Mouse (Mus musculus): Measurements from ENCODE around the gene Ggps1. TPM values are rescaled to one million over a fixed set of nuclear protein-coding genes. Genes with fewer than 3 reads are reported as not detected.
"Not testable (repeated sequence)": the region's sequence is repeated elsewhere in the genome, so short reads cannot be mapped to it uniquely, and the experiment has no call there.

Gene Ggps1
- polyA plus RNA-seq, 3 experiments from 2014 or later: 88.4 to 108 (median 91.0) TPM

GRCm38 (mm10) chr13:14035875-14036630 lies 27.2 kb downstream of the Ggps1 start:
- ATAC-seq: no peak

GRCm38 (mm10) chr13:14035352-14035751 lies 27.9 kb downstream of the Ggps1 start:
- ATAC-seq: not testable (repeated sequence)

DNA sequence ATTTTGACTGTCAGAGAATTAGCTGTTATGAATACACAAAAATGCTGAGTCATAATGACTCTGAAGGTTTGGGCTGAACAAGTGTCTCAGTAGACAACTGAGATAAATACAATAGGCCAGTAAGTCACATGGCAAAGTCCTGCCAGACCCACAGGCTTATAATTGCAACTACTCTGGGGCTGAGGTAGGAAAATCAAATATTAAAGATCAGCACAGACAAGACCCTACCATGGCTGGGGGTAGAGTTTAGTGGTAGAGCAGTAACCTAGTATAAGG lies 29.3 kb downstream of the Ggps1 start:
- no peak for ATAC-seq

DNA sequence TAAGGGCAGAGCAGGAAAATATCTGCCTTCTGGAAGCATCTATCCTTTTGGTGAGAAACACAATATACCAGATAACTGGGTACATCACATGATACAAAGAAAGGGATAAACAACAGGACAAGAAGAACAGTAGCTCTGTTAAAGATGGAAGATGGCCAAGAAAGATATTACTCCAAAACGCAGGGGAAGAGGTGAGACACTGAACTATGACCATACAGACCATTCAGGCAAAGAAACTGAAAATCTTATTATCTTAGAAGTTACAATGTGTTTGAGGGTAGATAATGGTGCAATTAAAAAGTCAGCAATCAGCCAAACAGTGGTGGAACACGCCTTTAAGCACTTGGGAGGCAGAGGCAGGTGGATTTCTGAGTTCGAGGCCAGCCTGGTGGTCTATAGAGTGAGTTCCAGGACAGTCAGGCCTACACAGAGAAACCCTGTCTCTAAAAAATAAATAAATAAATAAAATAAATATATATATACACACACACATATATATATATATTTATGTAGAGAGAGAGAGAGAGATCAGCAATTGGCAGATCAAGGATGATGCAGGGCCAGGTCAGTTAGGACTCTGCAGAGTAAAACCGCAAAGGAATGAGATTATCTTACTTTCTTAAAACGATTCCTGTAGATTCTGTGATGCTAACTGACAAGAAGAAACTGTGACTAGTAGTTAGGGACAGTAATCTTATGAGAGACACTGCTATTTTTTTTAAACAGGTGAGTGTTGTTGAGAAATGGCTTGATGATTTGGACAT lies 29.8 kb downstream of the Ggps1 start:
- ATAC-seq: no peak

- no peak for ATAC-seq
Observed at GRCm38 (mm10) chr13:14026154-14026820, 37.0 kb downstream of the Ggps1 start.

DNA sequence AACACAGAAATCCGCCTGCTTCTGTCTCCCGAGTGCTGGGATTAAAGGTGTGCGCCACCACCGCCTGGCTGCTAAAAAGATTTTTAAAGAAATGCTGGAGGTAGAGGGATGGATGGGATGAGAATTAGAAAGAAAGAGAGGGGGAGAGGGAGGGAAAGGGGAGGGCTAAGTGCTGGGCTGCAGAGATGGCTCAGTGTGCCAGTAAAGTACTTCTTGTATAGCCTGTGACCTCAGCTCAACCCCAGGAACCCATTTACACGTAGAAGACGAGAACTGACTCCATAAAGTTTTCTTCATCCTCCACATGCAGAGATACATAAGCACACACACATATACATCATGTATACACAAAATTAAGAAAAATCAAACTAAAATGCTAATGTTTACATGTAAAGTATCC lies 37.7 kb downstream of the Ggps1 start:
- ATAC-seq: no peak

- not testable (repeated sequence) for ATAC-seq
Observed at GRCm38 (mm10) chr13:14021417-14021816, 41.9 kb downstream of the Ggps1 start.

GRCm38 (mm10) chr13:14018852-14019251 lies 44.4 kb downstream of the Ggps1 start:
- ATAC-seq: no peak

DNA sequence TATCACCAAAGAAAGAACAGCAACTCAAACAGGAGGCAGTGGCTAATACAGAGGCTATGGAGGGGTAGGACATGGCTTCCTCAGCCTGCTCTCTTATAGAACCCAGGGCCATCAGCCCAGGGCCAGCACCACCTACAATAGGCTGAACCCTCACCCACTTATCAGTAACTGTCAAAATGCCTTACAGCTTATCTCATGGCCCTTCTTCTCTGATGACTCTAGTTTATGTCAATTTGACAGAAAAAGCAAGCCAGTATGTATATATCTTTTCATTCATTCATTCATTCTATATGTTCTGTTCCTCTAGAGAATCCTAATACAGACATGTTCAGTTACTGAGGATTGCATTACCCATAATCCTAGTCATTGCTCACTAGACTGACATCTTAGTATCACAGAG lies 45.0 kb downstream of the Ggps1 start:
- no peak for ATAC-seq

DNA sequence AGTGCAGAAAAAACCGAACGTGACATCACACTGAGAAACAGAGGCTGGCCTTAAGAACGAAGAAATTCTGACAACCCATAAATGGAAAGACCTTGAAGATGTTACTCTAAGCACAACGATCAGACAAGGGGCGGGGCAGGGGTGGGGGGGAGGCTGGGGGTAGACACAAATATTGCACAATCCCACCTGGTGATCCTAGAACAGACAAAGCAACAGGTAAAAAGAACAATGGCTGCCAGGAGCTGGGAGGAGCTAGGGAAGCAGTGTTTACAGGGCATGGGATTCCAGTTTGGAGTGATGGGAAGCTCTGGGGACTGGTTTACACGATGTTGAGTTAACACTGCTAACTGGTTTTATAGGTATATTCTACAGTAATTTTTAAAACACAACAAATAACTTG lies 47.7 kb downstream of the Ggps1 start:
- ATAC-seq: no peak

DNA sequence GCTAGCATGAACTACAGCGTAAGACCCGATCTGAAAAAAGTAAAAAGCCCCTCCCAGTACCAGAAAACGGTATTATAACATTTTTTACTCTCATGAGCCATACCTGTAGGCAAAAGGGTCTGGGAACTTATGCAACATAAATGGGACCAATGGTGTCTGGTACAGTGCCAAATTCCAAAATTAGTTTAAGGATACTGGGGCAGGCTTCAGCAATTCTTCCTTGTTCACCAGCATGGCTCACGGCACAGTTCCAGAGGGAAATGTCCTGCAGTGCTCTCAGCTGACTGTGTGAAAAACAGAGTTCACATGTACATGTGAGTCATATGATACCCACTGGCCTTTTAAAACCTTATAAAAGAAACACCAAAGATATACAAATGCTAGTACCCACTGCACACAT lies 48.7 kb downstream of the Ggps1 start:
- ATAC-seq: no peak

GRCm38 (mm10) chr13:14014001-14014400 lies 49.3 kb downstream of the Ggps1 start:
- no peak for ATAC-seq

DNA sequence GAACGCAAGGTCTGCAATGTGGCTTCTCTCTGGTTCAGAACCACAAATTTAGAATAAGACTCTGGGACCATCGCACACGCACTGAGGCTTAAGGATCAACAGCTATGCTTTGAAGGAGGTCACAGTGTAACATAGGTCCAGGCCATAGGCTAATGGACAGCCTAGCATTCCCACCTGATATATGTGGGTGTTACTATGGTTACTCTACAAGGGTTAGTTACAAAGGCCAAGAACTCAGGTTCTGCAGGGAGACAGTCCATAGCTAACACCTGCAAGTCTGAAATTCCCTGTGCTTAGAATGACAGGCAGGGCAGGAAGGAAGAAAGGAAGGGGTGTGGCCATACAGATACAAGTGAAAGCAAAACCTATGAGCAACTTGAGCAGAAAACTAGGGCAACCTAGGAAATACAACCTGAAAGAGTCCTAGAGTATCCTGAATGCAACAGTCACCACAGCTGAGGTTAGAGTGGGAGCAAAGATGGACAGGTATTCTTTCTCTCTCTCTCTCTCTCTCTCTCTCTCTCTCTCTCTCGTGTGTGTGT lies 51.8 kb downstream of the Ggps1 start:
- peak; percentile 92 for ATAC-seq

DNA sequence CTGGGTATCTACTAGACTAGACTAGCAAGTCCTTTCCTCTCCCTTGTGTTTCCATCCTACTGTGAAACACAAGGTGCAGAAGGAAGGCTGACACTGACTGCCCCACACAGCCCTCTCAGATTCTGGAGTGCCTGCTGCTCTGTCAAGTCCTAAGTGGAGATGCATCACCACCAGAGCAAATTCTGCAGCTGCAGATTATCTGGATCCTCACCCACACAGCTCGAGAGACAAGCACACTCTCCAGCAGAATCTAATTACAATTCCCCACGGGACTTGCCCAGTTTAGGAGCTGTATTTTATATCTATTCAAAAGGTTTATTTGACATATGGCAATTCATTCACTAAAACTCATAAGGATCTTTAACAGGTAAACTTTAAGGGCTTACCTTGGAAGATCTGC lies 57.2 kb downstream of the Ggps1 start:
- ATAC-seq: no peak

GRCm38 (mm10) chr13:14004999-14005398 lies 58.3 kb downstream of the Ggps1 start:
- no peak for ATAC-seq

- ATAC-seq: no peak
Observed at GRCm38 (mm10) chr13:14004086-14004485, 59.2 kb downstream of the Ggps1 start.

DNA sequence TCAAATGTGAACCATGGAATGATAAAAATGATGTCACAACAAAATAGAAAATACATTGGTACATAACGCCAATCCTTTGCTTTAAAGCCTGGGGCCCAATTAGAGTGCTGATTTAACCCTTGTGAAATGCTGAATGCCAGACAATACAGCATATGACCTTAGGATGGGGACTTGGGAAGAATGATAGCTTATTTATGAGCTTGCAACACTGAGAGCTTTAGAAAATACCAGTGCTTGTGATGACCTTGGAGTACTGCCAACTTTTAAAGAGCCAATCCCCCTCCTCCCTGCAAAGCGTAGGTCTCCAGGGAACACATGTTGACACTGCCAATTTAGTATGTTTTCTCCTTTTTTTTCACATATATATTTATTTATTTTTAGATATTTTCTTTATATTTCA lies 60.6 kb downstream of the Ggps1 start:
- no peak for ATAC-seq

Other genes starting within 250 kb of the Ggps1 start
- gene B3galnt2, start 109.0 kb downstream of the Ggps1 start, polyA plus RNA-seq (2017; shearing (Covaris generic)): 10 to 100 TPM in 2 of 3 experiments, 1 to 10 TPM in 1; 8.9 to 12.7 (median 11.7) TPM
- gene Tbce, start 23.9 kb downstream of the Ggps1 start, polyA plus RNA-seq (2017; shearing (Covaris generic)): 100 to 1,000 TPM in 1 of 3 experiments, 10 to 100 TPM in 2; 72.6 to 120 (median 76.2) TPM
- 10 to 100 TPM; 49.5 to 68.7 (median 53.9) TPM for gene Arid4b, start 256 bp downstream of the Ggps1 start, polyA plus RNA-seq (2017; shearing (Covaris generic))

Measured in inflammation-experienced regulatory T-cells, adult 6 months (primary cell).